Mouse (Mus musculus): ENCODE results near the gene Erf. TPM values are rescaled to one million over a fixed set of nuclear protein-coding genes. Genes with fewer than 3 reads are reported as not detected.

Gene Erf
- total RNA-seq, 2 experiments from 2014 or later, result 60.8 to 65.2 TPM

DNA sequence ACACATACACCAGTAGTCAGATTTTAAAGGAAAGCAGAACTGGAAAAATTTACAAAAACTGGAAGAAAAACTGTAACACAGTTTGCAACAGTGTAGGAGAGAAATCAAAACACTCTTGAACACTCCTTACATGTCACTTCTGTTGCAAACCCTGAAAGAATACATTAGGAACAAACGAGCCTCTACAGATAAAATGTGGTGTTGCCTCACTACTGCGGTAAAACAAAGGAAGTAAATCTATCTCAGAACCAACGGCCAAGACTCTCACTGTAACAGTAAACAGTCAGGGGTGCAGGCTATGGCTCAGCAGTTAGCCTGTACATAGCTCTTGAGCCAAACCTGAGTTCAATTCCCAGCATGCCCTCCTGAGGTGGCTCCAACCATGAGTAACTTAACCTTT, 37.5 kb downstream of the Erf start:
- DNase-seq (ENCODE audit: low spot score in 2 of 2), result no peak

GRCm38 (mm10) chr7:25210482-25210881, 40.1 kb downstream of the Erf start:
- no peak for DNase-seq (ENCODE audit: low spot score in 2 of 2)

DNA sequence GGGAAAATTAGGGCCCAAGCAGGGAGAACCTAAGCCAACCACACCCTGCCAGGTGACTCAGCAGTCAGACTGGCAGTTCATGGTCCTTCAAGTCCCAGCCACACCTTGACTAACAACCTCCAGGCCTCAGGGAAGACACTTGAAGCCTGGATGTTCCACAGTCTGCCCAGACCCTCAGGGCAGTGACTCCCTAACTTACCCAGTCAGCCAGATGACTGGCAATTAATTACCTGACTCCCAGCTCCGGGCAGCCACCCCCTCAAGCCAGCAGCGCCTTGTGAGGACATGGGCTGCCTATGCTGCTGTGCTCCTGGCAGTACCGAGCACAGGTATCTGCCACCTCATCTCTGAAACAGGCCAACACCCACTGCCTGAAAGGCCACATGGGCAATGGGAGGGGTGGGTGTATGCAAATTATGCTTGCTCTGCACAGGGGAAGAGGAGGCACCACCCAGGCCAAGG, 41.4 kb downstream of the Erf start:
- DNase-seq (ENCODE audit: low spot score in 2 of 2), result no peak

DNA sequence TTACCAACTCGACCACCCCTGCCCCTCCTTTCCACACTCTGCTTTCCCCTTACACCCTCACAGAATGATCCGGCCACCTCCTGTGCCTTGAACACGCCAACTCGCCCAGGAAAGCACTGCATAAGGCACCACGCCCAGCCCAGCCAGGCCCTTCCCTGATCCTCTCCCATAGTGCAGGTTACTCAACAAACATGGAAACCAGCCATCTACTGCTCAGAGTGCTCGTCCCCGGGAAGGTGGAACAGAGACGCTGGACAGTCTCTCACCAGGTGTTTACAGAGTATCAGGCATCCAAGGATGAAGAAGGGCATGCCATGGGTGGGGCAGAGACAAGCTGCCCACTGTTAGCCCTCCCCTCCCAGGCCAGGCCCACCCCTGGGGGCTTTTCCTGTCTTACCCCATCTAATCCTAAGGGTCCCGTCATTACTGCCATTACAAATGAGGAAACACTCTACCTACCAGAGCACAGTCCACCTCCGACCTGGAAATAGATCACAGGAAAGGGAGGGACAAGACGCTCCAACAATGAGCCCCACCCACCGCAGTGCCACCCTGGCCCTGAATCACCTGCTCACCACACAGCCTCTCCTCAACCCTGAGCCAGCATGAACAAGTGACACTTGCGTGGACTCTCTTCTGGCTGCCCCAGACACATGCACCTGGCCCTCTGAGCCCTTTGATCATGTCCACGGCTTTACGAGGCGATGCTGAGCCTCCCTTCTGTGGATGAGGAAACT, 44.3 kb downstream of the Erf start:
- no peak for DNase-seq (ENCODE audit: low spot score in 2 of 2)

GRCm38 (mm10) chr7:25205355-25206093, 45.0 kb downstream of the Erf start:
- DNase-seq (ENCODE audit: low spot score in 2 of 2), result no peak

DNA sequence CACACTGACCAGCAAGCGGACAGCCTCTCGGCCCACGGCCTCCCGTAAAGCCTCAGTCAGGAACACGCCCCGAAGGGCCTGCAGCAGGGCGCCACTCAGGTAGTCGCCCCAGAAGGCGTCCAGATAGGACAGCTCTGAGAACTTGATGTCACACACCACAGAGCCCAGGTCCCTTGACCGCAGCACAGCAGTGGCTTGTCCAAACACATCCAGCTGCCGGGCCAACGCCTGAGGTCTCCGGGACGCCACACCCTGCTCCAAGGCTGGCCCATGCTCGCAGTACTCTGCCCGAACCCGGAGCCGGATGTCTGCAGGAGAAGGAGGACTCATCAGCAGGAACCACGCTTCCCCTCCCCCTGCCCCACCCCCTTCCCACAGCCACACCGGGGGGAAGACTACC, 46.9 kb downstream of the Erf start:
- no peak for DNase-seq (ENCODE audit: low spot score in 2 of 2)

DNA sequence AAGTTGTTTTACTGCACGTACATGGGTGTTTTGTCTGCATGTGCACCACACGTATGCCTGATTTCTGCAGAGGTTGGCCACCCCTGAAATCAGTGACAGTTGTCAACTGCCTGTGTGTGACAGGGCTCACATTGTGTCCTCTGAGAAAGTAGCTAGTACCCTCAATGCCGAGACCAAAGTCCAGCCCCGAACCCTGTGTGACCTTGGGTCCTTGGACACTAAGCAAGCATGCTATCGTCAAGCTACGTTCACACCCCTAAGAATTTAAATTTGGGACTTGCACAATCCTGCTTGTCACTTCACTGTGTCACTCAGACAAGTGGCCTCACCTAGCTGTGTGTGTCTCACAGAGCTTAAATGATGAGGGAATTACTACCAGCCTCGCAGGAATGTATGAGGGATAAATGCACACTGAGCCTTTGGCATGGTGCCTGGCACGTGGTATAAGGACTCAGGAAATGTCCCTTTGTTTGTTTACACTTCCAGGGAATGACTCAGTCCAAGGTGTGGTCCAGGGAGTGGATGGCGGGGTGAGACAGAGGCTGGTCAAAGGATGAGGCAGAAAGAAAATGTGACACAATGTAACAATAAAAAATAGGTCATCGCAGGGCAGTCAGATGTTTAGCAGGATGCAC, 53.1 kb downstream of the Erf start:
- DNase-seq (ENCODE audit: low spot score in 2 of 2), result no peak

DNA sequence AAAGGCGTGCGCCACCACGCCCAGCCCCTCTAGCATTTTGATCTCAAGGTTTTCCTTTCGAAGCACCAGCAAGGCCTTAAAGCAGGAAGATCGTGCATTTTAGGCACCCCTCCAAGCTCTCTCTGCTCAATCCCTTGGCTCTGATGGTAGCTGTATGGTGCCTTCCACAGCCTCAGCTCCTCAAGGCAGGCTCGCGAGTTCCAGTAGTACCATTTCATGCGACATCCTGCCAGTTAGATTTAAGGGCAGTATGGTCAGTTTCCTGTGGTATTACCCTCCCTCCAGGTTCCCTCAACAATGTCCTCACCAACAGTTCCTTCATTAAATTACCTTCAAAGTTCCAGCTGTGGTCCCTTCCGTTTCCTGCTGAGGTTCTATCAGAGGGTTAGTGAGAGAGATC, 54.5 kb downstream of the Erf start:
- no peak for DNase-seq (ENCODE audit: low spot score in 2 of 2)

GRCm38 (mm10) chr7:25195148-25195547, 55.4 kb downstream of the Erf start:
- no peak for DNase-seq (ENCODE audit: low spot score in 2 of 2)

Small RNA genes lying within 50 kb of the gene (microRNA-seq; reads per million reads assigned to microRNA genes)
- gene Mir7048, result 0 to 0.99 reads per million in 2 experiments

Other genes with a start within 250 kb of the Erf start
- gene Atp1a3, start 244.8 kb downstream of the Erf start, total RNA-seq (2021), result 1,000 to 10,000 TPM; 1,987 to 2,019 TPM
- 100 to 1,000 TPM; 176 TPM for gene Grik5, start 178.4 kb downstream of the Erf start, total RNA-seq (2021)
- gene Zfp574, start 178.2 kb downstream of the Erf start, total RNA-seq (2021), result 10 to 100 TPM; 34.9 TPM
- 10 to 100 TPM in 1 of 2 experiments, 1 to 10 TPM in 1; 7.7 to 12.9 TPM for gene Pou2f2, start 71.0 kb downstream of the Erf start, total RNA-seq (2021)
- 10 to 100 TPM; 24.2 to 26.7 TPM for gene Dedd2, start 30.1 kb downstream of the Erf start, total RNA-seq (2021)
- gene Zfp526, start 29.3 kb downstream of the Erf start, total RNA-seq (2021), result 10 to 100 TPM; 10.6 to 11.4 TPM
- gene Gsk3a, start 12.9 kb downstream of the Erf start, total RNA-seq (2021), result 100 to 1,000 TPM; 215 to 224 TPM
- 100 to 1,000 TPM; 212 to 225 TPM for gene Cic, start 16.9 kb upstream of the Erf start, total RNA-seq (2021)
- gene Pafah1b3, start 47.2 kb upstream of the Erf start, total RNA-seq (2021), result 10 to 100 TPM; 35.7 to 36.9 TPM
- not detected for gene Prr19, start 50.6 kb upstream of the Erf start, total RNA-seq (2021)
- 10 to 100 TPM; 45.4 to 46.6 TPM for gene Tmem145, start 55.3 kb upstream of the Erf start, total RNA-seq (2021)
- 100 to 1,000 TPM; 100 to 102 TPM for gene Megf8, start 66.4 kb upstream of the Erf start, total RNA-seq (2021)
- not detected for gene Cnfn, start 119.0 kb upstream of the Erf start, total RNA-seq (2021)
- gene Lipe, start 147.9 kb upstream of the Erf start, total RNA-seq (2021), result 1 to 10 TPM; 7.6 to 8.2 TPM
- gene Cxcl17, start 162.1 kb upstream of the Erf start, total RNA-seq (2021), result not detected
- 1 to 10 TPM; 3.4 to 5.0 TPM for gene Ceacam1, start 226.8 kb upstream of the Erf start, total RNA-seq (2021)

Measured in left cerebral cortex, adult 18-20 months (tissue).